Mouse (Mus musculus) thymus, postnatal 14 days (tissue): ENCODE measurements at regions not wholly inside any gene's neighbourhood (a gene's known extent, or its start where the extent isn't known, plus 50 kb on each side); places are given as distances from the start of the nearest gene placed in this dataset.

Source experiments
- DNase-seq: peaks from one replicate; pipeline ENCODE4 v3.0.0; 2021

GRCm38 (mm10) chr2:159714633-159715032, 619.3 kb downstream of the Gm826 start:
- no peak for DNase-seq

- no peak for DNase-seq
Observed at GRCm38 (mm10) chr2:159718738-159719137, 615.2 kb downstream of the Gm826 start.

GRCm38 (mm10) chr2:159725158-159726076, 608.5 kb downstream of the Gm826 start:
- no peak for DNase-seq

- no peak for DNase-seq
Observed at GRCm38 (mm10) chr2:159729301-159729700, 604.7 kb downstream of the Gm826 start.

GRCm38 (mm10) chr2:159730221-159730620, 603.7 kb downstream of the Gm826 start:
- no peak for DNase-seq

GRCm38 (mm10) chr2:159731305-159731704, 602.7 kb downstream of the Gm826 start:
- no peak for DNase-seq

GRCm38 (mm10) chr2:159732413-159732812, 601.5 kb downstream of the Gm826 start:
- DNase-seq, result no peak

GRCm38 (mm10) chr2:159734576-159734975, 599.4 kb downstream of the Gm826 start:
- DNase-seq, result no peak

- DNase-seq, result no peak
Observed at GRCm38 (mm10) chr2:159755541-159756011, 578.4 kb downstream of the Gm826 start.

- DNase-seq, result no peak
Observed at GRCm38 (mm10) chr2:159760806-159761205, 573.2 kb downstream of the Gm826 start.

- DNase-seq, result no peak
Observed at GRCm38 (mm10) chr2:159763115-159763514, 570.8 kb downstream of the Gm826 start.
